Mouse (Mus musculus) 416B (cell line): ENCODE measurements around the gene Sigmar1.
A peak's percentile ranks its signal among the peaks of the same experiment; 100 is the strongest.

Source experiments
- DNase-seq: peaks from one replicate; pipeline ENCODE4 v3.0.0; 2011; ENCODE audit warnings: low read depth

Gene Sigmar1

GRCm38 (mm10) chr4:41756440-41756839 lies 483 bp upstream of the Sigmar1 start:
- DNase-seq: no peak

GRCm38 (mm10) chr4:41754797-41755337 lies 1.1 kb downstream of the Sigmar1 start, which contains the start of gene Galt:
Gene Galt (plus strand): TSS chr4:41755228.
- DNase-seq: no peak

- DNase-seq: no peak
Measured at GRCm38 (mm10) chr4:41745021-41745420, 10.9 kb downstream of the Sigmar1 start.

- DNase-seq: no peak
Measured at GRCm38 (mm10) chr4:41744131-41744530, 11.8 kb downstream of the Sigmar1 start.

GRCm38 (mm10) chr4:41741158-41741560 lies 14.8 kb downstream of the Sigmar1 start:
- DNase-seq: peak; percentile 98

GRCm38 (mm10) chr4:41740380-41741157 lies 15.4 kb downstream of the Sigmar1 start:
- DNase-seq: peak; percentile 71

GRCm38 (mm10) chr4:41739260-41739659 lies 16.7 kb downstream of the Sigmar1 start:
- DNase-seq: no peak

GRCm38 (mm10) chr4:41738256-41738603 lies 17.7 kb downstream of the Sigmar1 start:
- no peak for DNase-seq

GRCm38 (mm10) chr4:41737602-41738255 lies 18.2 kb downstream of the Sigmar1 start:
- peak; percentile 86 for DNase-seq

GRCm38 (mm10) chr4:41731052-41731765 lies 24.7 kb downstream of the Sigmar1 start, which contains the start of gene Arid3c:
Gene Arid3c (minus strand): TSS chr4:41731142.
- no peak for DNase-seq

GRCm38 (mm10) chr4:41726826-41727621 lies 28.9 kb downstream of the Sigmar1 start:
- DNase-seq: no peak

GRCm38 (mm10) chr4:41722918-41723351 lies 33.0 kb downstream of the Sigmar1 start, which contains the start of gene Dctn3:
Gene Dctn3 (minus strand): TSS chr4:41723170.
- peak; percentile 97 for DNase-seq

GRCm38 (mm10) chr4:41716834-41717233 lies 39.1 kb downstream of the Sigmar1 start:
- DNase-seq: no peak

GRCm38 (mm10) chr4:41715596-41715995 lies 40.4 kb downstream of the Sigmar1 start:
- DNase-seq: peak; percentile 65

- DNase-seq: no peak
Measured at GRCm38 (mm10) chr4:41715082-41715481, 40.9 kb downstream of the Sigmar1 start.

GRCm38 (mm10) chr4:41714276-41714675 lies 41.7 kb downstream of the Sigmar1 start:
- peak; percentile 65 for DNase-seq

GRCm38 (mm10) chr4:41713197-41714067 lies 42.5 kb downstream of the Sigmar1 start, which contains the start of gene Rpp25l:
Gene Rpp25l (minus strand): TSS chr4:41713534.
- peak; percentile 73 for DNase-seq

- no peak for DNase-seq
Measured at GRCm38 (mm10) chr4:41712421-41713196, 43.3 kb downstream of the Sigmar1 start.

- no peak for DNase-seq
Measured at GRCm38 (mm10) chr4:41711705-41712375, 44.1 kb downstream of the Sigmar1 start.
